Mouse (Mus musculus) layer of hippocampus, postnatal 36 days (tissue): Measurements from ENCODE around the gene Atf4. TPM values are rescaled to one million over a fixed set of nuclear protein-coding genes. Genes with fewer than 3 reads are reported as not detected.
A peak's percentile ranks its signal among the peaks of the same experiment; 100 is the strongest.

Source experiments
- DNase-seq, 2 experiments: peaks; one replicate each; pipeline ENCODE4 v3.0.0; 2022
- total RNA-seq, 2 experiments: library from RNA; stranded (reverse); gene quantifications; 2 replicates each; pipeline ENCODE4 v1.2.3; 2021

The Atf4 gene
- total RNA-seq = 10 to 100 TPM; 94.7 to 95.9 TPM

DNA sequence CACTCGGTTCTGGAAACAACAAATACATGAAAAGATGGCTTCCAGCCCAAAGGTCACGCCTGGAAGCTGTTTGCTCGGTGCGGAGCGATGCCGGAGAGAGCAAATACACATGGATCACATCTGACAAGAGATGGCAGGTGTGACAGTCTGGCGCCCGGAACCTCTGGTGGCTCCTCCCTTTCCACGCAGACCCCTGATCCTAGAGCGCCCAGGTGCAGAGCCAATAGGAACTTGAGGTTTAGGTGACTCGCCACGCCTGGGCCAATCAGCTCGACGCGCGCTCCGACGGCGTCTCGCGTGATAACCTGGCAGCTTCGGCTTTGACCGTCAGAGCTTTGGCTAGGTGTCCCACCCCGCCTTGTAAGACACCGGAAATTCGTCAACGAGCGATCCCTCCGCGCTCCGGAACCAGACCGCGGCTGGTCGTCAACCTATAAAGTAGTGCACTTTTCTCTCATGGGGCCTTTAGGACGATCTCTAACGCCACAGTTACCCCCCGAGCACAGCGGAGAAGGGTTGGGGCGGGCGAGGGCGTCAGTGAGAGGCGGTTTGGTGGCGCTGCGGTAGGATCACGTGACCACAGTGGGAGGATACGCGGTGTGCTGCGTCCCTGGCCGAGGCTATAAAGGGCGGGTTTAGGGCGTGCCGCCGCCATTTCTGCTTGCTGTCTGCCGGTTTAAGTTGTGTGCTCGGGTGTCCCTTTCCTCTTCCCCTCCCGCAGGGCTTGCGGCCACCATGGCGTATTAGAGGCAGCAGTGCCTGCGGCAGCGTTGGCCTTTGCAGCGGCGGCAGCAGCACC lies at the start of gene Atf4:
Gene Atf4, plus strand, starts transcription at position 338 of the 799 bp plus-strand sequence.
- DNase-seq = peak; percentile 98 to 99

- no peak for DNase-seq
Observed at GRCm38 (mm10) chr15:80206057-80206565, 48.9 kb upstream of the Atf4 start.

DNA sequence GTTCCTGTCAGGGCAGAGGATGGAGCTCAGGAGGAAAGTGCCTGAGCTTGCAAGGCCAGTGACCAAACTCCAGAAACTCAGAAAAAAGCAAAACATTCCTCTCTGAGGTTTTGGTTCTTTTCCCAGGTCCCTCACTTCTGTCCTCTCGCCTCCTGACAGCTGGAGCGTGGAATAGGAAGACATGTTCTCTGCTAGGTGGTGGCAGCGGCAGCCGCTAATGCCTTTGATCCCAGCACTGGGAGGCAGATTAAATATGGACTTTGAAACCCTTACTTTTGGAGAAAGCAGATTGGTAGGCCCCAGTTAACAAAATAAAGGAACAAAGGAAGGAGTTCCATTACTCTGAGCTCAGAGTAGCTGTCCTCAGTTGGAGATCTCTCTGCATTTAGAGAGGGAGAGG lies 46.5 kb upstream of the Atf4 start:
- no peak for DNase-seq

DNA sequence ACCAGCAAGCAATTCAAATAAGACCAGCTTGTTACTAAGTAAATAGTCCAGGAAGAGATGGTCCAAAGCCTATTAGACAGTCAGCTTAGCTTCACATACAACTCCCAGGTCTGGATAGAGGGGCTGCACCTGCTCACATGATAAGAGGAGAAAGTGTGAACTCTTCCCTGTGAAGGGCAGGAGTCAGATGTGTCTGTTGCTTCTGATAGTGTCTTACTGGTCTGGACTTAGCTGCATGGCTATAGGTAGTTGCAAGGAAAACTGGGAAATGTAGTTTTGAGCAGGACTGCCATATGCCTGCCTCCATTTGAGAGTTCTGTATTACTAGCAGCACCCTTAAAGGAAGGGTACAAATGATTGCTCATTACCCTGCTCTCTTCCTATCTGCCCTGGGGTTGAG lies 41.3 kb upstream of the Atf4 start:
- no peak for DNase-seq

- DNase-seq = peak in 1 of 2 experiments; percentile 34
Observed at GRCm38 (mm10) chr15:80215716-80216479, 39.1 kb upstream of the Atf4 start.

GRCm38 (mm10) chr15:80216480-80216820 lies 38.5 kb upstream of the Atf4 start:
- DNase-seq = no peak

DNA sequence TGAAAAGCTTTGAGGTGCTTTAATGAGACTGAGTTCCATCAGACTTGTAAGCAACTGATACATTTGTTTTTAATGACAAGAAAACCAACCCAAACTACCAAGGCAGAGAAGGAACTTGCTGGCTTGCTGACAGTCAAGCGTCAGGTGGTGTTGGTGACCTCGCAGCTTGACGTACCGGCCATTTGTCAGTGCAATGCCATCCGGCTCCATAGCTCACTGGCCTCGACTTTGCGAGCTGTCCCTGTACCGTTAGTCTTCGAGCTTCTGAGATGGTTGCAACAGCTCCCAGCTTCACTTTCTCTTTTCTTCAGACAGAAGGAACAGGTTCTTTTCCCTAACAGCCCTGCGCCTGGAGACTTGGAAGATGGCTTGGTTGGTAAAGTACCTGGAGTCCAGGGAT lies 37.5 kb upstream of the Atf4 start:
- DNase-seq = no peak

DNA sequence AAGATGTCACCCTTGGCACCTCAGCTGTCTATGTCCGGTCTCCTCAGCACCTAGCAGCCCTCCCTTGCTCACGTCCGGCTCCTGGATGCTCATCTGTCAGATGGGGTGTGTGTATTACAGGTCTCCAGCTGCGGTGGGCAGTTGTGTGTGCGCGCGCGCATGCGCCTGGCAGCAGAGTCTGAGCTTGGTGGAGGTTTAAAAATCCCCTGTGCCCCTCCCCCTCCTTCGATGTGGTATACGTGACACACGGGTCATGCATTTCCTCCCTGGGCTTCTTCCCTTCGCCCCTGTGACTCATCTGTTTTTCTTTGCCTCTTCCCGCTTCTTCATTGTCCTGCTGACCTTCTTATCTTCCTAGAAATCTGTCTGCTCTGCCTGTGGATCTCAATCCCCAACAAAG lies 35.8 kb upstream of the Atf4 start:
- no peak for DNase-seq

GRCm38 (mm10) chr15:80219705-80220657 lies 35.0 kb upstream of the Atf4 start:
- no peak for DNase-seq

DNA sequence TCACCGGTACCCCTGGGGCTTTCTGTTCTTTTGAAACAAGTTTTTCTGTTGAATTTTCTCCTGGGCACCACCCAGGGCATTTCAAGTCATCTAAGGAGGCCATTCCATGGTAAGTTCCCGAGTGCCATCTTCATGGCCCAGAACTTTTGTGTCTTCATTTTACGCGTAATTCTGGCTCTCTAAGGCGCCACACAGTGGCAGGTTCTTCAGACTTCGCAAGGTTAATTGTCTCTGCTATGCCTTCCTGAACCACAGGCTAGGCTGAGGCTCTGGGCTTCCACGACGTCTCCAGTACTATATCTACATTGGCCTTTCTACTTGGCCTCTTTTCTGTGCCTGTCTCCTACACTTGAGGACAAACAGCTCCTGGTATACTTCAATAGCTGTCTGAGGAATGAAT lies 34.0 kb upstream of the Atf4 start:
- no peak for DNase-seq

- DNase-seq = no peak
Observed at GRCm38 (mm10) chr15:80223751-80224150, 31.2 kb upstream of the Atf4 start.

DNA sequence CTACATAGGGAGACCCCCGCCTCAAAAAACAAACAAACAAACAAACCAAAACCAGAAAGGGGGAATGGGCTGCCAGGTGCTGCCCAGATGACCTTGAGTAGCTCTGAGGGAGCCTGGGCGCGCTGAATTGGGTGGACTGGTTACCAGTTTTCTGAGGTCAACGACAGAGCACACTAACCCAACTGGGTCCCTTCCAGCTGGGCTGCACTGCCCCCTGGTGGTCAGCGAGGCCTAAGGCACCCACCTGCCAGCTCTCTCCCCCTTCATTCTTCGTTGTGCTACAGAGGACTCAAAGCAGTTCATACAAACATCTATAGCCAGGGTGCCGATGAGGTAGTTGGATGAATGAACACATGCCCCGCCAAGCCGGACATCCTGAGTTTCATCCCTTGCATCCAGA lies 29.8 kb upstream of the Atf4 start:
- DNase-seq = peak; percentile 47 to 55

GRCm38 (mm10) chr15:80225796-80226195 lies 29.2 kb upstream of the Atf4 start:
- peak in 1 of 2 experiments; percentile 29 for DNase-seq

DNA sequence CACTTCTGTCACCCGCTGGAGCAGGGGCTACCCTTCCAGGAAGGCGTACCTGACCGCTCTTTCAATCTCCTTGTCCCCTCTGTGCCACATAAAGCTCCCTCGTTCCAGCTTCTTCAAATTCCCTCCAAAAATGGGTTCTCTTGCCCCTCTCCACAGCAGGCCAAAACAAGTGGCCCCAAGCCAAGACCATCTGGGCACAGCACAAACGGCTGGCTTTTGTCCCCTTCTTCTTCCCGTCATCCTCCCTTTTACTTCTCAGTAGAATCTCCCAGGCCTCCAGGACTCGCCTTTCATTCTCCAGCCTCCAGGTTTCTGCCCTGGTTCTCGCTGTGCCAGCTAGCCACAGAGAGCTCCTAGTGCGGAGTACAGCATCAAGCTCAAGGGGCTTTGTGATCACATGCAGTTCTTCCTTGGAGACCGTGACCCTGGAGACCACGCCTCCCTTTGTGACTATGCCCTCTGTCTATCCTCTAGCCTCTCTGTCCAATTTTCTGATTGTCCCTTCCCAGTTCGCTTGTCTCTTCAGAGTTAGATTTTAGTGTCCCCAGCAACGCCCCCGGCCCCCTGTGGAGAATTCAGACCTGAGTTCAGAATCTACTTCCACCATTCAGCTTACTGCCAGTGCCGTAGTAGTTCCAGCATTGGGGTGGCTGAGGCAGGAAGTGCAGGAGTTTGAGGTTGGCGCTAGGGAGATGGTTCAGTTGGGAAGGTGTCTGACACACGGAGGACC lies 26.7 kb upstream of the Atf4 start:
- no peak for DNase-seq

GRCm38 (mm10) chr15:80232331-80232730 lies 22.7 kb upstream of the Atf4 start:
- DNase-seq = no peak

DNA sequence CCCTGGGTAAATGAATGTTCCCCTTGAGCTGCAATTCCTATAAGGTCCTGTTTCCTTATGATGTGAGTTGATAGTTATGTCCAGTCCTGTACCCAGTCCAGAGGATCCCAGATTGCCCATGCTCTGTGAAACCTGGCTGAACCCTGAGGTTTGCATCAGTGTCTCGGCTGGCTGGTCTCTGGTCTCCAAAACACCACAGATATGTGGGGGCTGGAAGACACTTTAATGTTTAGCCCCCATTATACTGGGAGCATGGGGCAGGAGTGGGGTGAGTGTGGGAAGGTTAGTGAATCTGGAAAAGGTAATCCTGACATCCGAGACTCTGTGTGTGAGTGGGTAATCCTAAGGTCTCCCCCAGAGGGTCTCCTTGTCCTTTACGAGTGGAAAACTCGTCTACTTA lies 21.9 kb upstream of the Atf4 start:
- no peak for DNase-seq

DNA sequence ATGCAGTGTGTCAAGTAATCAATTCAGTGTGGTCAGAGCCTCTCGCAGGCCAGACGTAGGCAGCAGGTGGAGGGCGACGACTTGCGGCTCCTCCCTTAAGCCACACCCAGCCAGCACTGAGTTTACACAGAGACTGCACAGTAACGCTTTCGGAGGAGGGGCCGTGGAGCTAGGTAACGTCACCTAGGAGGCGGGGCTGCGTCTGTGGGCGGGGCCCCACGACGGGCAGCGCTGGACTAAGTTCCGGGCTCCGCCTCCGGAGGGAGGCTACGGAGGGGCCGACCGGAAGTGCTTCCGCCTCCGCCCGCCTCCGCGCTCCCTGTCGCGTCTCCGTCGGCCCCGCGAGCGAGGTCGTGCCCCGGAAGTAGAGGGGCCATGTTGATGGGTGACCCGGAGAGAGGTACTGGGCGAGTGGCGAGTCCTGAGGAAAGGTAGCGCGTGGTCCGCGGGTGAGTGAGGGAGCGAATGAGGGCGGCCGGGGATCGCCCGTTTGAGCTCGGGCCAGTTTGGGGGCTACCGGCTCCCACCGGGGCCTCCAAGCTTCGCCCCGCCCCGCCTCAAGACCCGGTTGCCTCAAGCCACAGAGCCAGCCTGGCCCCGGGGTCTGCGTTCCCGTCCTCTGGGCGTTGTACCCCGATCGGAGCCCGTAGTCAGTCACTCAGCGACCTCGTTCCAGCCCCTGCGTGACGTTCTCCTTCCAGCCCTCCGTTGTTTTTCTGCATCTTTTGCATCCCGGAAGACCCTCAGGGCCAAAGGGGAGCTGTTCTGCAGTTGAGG lies 21.1 kb upstream of the Atf4 start, which contains the start of gene Mief1:
Gene Mief1, plus strand, starts transcription at position 286 of the 777 bp plus-strand sequence.
- DNase-seq = peak; percentile 97 to 98

DNA sequence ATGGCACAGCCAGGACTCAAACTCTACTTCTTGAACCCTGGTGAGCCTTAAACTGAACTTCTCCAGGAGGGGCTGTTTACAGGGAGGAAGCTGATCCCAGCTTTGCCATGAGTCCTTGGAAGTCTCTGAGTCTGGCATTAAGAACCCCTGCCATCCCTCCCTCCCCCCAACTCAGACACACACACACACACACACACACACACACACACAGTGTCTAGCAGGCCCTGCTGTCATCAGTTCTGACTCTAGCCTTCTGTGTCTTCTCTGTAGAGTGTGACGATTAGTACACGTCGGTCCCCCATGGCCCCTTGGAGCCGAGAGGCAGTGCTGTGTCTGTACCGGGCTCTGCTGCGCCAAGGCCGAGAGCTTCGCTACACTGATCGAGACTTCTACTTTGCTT lies 19.4 kb upstream of the Atf4 start, which contains the start of gene AC140267.1:
Gene AC140267.1, plus strand, starts transcription at position 301 of the 400 bp plus-strand sequence.
- no peak for DNase-seq

DNA sequence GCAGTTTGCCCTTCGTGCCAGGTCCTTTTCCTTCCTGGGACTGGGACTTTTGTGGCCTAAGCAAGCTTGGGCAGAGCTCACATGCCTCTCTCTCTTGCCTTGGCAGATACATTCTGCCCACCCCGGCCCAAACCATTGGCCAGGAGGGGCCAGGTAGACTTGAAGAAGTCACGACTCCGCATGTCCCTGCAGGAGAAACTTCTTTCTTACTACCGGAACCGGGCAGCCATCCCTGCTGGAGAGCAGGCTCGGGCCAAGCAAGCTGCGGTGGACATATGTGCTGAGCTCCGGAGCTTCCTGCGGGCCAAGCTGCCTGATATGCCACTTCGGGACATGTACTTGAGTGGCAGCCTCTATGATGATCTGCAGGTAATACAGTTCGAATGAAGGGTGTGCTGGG lies 6.8 kb upstream of the Atf4 start:
- no peak for DNase-seq

DNA sequence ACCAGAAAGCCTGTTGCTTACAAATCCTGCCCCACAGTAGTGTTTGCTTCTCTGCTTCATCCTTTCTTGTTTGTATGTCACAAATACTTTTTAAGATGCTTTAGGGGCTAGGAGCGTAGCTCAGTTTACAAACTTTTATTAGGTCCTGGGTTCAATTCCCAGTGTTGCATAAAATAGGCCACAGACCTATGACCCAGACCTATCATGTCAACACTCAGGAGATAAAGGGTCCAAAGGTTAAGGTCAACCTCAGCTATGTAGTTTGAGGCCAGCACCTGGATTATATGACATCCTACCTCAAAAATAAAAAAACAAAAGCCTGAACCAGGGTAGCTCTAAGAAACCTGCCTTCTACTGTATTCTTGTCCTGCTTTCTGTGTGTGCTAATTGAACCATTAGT lies 6.4 kb upstream of the Atf4 start:
- no peak for DNase-seq

GRCm38 (mm10) chr15:80249672-80250071 lies 5.3 kb upstream of the Atf4 start:
- DNase-seq = no peak
